Mouse (Mus musculus): ENCODE results near the gene Ralb.

The Ralb gene

DNA sequence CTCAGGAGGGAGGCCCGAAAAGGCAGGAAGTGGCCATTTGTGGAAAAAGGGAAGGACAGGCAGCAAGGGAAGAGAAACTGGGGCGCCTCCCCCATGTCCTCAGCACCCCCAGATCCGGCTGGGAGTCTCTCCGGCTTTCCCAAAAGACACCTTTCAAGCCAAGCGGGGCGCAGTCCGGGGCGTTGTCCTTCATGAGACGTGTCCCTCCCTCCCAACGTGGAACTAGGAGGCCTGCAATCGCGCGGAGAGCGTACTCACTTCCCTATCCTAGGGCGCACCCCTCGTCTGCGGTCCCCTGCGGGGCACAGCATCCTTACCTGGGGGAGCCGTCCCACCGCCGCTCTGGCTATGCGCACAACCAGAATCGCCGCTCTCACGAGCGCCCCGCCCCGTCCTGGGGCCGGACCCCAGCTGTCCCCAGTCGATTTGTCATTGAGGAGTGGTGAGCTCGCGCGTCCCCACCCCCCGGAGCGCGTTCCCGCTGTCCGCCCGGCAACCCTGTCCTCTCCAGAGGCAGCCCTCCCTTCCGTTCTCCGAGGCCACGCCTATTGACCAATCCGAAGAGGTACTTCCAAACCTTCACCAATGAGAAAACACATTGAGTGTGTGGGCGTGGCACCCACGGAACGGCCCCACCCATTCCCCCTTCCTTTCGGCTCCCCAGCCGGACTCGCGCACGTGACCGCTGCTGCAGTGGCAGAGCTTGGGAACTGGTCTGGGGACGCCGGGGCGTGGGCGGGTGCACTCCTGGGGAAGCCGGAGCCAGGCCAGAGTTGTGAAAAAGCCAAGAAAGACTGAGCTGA is at the start of gene Ralb:
Gene Ralb (minus strand): TSS at position 535 of the 803 bp plus-strand sequence.
- in situ Hi-C loops (cut with MseI, MboI) = no loop called here

- in situ Hi-C loops (cut with MseI, MboI) = loop anchor here in 1 of 2 experiments (5.0 kb wide), 1 partner anchor 126 kb away; no protein-coding TSS in a partner anchor
Observed at GRCm38 (mm10) chr1:119551651-119552050, 47.1 kb upstream of the Ralb start.

- in situ Hi-C loops (cut with MseI, MboI) = loop anchor here in 1 of 2 experiments (5.0 kb wide), 1 partner anchor 127 kb away; no protein-coding TSS in a partner anchor
Observed at GRCm38 (mm10) chr1:119550064-119550463, 45.5 kb upstream of the Ralb start.

GRCm38 (mm10) chr1:119549327-119549689 is 44.7 kb upstream of the Ralb start:
- in situ Hi-C loops (cut with MseI, MboI) = no loop called here

DNA sequence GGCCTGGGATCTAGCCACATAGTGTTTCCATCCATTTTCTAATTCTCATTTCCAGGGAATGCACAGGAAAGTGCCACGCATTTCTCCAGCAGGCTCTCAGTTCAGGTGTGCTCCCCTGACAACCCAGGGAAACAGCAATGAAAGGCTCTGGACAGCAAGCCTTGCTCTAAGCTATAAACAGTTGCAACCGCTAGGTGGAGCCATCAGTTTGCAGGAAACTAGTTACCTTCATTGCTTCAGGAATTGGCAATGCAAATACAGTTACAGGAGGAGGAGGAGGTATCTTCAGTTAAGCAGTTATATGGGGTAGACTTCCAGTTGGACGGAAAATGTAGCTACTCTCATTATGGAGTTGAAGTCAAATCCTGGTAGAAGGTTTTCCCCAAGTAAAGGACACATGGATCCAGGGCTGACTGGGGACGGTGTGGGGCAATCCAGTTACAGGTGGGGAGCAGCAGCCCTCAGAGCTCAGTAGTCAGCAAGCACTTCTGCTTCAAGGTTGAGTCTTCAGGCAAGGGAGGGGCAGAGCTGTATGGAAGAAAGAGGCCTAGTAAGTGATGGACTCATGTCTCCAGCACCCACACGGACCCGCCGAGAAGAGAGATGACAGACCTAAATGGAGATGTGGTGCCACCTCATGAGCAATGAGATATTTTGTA is 44.2 kb upstream of the Ralb start:
- in situ Hi-C loops (cut with MseI, MboI) = no loop called here

- in situ Hi-C loops (cut with MseI, MboI) = no loop called here
Observed at GRCm38 (mm10) chr1:119546490-119546889, 41.9 kb upstream of the Ralb start.

- in situ Hi-C loops (cut with MseI, MboI) = no loop called here
Observed at GRCm38 (mm10) chr1:119545671-119546070, 41.1 kb upstream of the Ralb start.

DNA sequence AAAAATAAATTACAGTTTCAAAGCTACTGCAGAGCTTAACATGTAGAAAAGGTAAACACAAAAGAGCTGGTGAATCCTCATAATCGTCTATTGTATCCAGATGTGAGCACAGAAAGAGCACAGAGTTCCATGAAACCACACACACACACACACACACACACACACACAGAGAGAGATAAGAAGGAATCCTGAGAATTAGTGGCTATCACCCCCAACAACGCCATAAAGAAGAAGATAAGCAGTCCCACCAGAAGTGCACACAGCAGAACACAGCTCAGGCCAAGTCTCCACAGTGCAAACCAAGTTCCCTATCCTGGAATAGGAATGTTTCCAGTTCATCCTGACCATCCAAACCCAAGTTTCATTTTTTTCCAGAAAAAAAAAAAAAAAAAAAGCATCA is 40.6 kb upstream of the Ralb start:
- in situ Hi-C loops (cut with MseI, MboI) = no loop called here

- in situ Hi-C loops (cut with MseI, MboI) = no loop called here
Observed at GRCm38 (mm10) chr1:119544611-119545155, 40.1 kb upstream of the Ralb start.

GRCm38 (mm10) chr1:119543316-119543715 is 38.7 kb upstream of the Ralb start:
- in situ Hi-C loops (cut with MseI, MboI) = no loop called here

- in situ Hi-C loops (cut with MseI, MboI) = no loop called here
Observed at GRCm38 (mm10) chr1:119541570-119541969, 37.0 kb upstream of the Ralb start.

DNA sequence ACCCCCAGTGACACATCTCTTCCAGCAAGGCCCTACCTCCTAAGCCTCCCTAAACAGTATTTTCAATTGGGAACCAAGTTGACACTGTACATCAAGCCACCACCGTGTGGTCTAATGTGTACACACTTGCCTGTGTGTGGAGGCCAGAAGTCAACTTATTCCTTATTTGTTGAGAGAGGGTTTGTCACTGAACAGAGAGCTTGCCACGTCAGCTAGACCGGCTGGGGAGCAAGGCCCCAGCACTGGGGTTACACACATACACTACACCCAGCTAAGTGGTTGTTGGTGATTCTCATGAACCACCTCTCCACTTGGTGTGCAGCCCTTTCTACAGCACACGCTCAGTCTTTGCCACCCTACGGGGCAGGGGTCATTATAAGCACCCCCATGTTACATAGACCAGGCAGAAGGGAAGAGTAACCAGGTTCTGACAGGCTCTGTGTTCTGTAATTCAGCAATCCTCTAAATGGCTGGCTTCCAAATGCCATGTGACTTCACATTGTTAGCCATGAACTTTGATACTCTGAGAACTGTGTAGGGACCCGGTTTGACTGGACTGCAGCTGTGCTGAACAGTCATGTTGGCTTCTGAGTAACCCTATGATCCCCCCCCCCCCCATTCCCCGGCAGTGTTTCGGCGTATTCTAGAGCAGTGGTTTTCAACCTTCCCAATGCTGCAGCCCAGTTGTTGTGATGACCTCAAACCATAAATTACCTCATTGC is 36.4 kb upstream of the Ralb start:
- in situ Hi-C loops (cut with MseI, MboI) = no loop called here

DNA sequence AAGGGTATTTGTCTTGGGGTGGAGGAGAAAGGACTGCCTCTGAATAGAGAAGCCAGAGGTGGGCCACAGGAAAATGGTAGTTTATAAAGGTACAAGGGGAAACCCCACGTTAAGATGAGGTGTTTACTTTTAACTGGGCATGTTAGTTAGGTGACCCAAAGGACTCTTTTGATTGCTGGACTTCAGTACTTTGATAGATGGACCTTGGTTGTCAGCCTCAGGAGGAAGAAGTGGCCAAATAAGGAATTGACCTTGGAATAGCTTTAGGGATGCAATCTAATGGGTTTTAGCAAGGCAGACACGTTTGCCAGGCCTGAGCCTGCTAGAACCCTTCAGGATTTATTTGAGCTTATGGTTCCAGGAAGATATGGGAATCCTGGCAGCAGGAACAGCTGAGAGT is 34.7 kb upstream of the Ralb start:
- in situ Hi-C loops (cut with MseI, MboI) = no loop called here

GRCm38 (mm10) chr1:119537651-119538050 is 33.1 kb upstream of the Ralb start:
- in situ Hi-C loops (cut with MseI, MboI) = no loop called here

DNA sequence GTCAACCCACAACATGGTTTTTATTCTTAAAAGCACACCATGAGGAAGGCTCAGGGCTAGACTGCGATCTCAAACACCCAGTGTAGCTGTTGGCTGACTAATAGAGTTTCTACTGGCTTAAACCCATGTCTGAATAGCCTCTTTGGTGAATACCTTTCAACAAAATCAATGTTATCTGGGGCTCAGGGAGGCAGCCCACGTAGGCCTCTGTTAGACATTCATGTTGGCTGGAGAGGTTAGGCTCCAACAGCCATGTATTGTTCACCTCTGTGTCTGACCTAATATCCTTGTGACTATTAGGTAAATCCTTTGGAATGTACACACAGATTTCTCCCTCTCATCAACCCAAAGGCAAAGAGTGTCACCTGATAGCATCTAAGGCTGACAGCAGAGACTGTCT is 31.5 kb upstream of the Ralb start:
- in situ Hi-C loops (cut with MseI, MboI) = no loop called here

DNA sequence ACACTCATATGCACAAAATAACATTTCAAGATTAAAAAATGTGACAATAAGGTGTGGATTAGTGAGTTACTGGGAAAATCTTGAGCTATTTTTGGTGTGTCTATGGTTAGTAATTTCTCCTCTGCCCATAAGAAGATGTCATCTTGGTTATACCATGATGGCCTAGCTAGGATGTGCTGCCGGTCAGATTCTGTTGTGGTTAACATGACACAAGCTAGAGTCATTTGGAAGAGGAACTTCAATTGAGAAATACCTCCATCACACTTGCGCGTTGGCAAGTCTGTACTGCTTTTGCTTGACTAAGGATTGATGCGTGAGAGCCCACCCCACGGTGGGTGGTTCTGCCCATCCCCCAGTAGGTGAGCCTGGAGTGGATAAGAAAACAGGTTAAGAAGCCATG is 29.7 kb upstream of the Ralb start:
- in situ Hi-C loops (cut with MseI, MboI) = no loop called here

DNA sequence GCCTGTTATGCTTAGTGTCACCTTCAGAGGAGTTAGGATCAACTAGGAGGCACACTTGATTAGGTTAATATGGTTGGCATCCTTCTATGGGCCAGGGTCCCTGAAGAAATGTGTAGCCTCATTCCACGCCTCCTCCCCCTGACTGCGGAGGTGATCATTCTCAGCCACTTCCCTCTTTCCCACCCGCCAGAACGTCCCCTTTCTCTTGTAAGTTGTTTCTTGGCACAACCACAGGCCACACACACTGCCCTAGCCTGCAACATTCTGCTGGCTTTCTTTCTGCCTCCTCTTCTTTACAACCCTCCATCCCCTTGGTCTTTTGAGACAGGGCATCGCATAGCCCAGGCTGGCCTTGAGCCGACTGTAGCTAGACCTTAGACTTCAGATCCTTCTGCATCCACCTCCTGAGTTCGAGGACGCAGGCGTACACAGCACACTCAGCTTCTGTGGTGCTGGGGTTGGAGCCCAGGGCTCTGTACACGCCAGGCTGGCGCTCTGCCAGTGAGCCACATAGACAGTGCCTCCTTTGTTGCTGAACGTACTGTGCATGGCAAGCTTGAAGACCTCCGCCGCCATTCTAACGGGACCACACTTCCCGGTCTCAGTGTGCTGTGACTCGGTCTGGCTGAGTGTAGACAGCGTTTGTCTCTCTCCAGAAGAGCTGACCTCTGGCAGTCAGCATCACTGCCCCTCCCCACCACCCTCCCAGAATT is 28.7 kb upstream of the Ralb start:
- in situ Hi-C loops (cut with MseI, MboI) = no loop called here

GRCm38 (mm10) chr1:119532165-119532564 is 27.6 kb upstream of the Ralb start:
- in situ Hi-C loops (cut with MseI, MboI) = no loop called here

DNA sequence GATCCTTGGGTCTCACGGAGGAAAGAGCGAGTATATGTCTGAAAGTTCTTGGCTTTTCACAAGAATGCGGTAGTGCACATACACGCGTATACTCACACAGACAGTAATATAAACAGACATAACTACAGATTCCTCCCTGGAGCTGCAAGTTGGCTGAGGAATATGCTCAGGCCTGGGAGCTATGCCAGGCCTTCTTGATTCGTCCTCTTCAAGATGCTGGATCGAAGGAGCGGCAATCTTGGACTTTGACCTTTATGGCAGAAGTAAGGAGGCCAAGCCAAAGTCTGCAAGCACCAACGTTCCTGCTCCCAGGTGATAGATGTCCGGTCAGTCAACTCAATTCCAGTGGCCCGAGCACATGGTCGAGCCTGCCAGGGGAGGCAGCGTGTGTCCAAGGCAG is 26.3 kb upstream of the Ralb start:
- in situ Hi-C loops (cut with MseI, MboI) = no loop called here

- in situ Hi-C loops (cut with MseI, MboI) = no loop called here
Observed at GRCm38 (mm10) chr1:119525689-119526591, 21.3 kb upstream of the Ralb start, which contains the start of gene Tmem185b. Gene Tmem185b (plus strand): TSS chr1:119526160.

Data from mouse trophoblast stem cell (cell line).